Mouse (Mus musculus) thymus, adult 2 months (tissue): Measurements from ENCODE around the gene Bmf.

Experiments
- CTCF ChIP-seq: fragments of 200-500 bp; IDR thresholded peaks from 2 replicates; pipeline ENCODE4 v1.5.1; 2012; ENCODE audit warnings: mild to moderate bottlenecking, control low read depth, low read length, moderate library complexity, borderline replicate concordance; ENCODE audit not compliant: control insufficient read depth, poor library complexity, insufficient read depth; ENCODE audit errors: extremely low read depth
- POLR2A ChIP-seq: fragments of 200-500 bp; IDR thresholded peaks from 2 replicates; pipeline ENCODE4 v1.6.1; 2012; ENCODE audit warnings: mild to moderate bottlenecking, low read length, control low read depth, moderate library complexity; ENCODE audit not compliant: control insufficient read depth, poor library complexity, insufficient read depth; ENCODE audit errors: extremely low read depth

- TF ChIP-seq CTCF (no peak), POLR2A (no peak)
Measured at GRCm38 (mm10) chr2:118540691-118541117, 8.8 kb downstream of the Bmf start.
